Mouse (Mus musculus) left cerebral cortex, postnatal 10 days (tissue): ENCODE results near the gene Rsu1. TPM values are rescaled to one million over a fixed set of nuclear protein-coding genes. Genes with fewer than 3 reads are reported as not detected.

Source experiments
- DNase-seq, 2 experiments: peaks; one replicate each; pipeline ENCODE4 v3.0.0; 2021 to 2022; ENCODE audit warnings: low spot score in 2 of 2, mixed read lengths in 1 of 2; ENCODE audit errors: extremely low spot score in 1 of 2
- intact Hi-C: fragments of 180-260 bp; cut with DNase I; formaldehyde crosslinking; loops from one replicate; pipeline ENCODE4 v1.15.1; 2025
- total RNA-seq, 2 experiments: library from RNA; stranded (reverse); gene quantifications; 2 replicates each; pipeline ENCODE4 v1.2.3; 2021

The Rsu1 gene
- 10 to 100 TPM; 43.8 to 44.2 TPM for total RNA-seq

- DNase-seq = peak; percentile 97 to 99
- intact Hi-C loops = loop anchor here (10.0 kb wide), 2 partner anchors 793 to 1433 kb away; no protein-coding TSS in a partner anchor
Measured at GRCm38 (mm10) chr2:13271165-13271957, at the start of gene Rsu1. Rsu1 (minus strand) TSS chr2:13271415.

GRCm38 (mm10) chr2:13303376-13303775 is 32.2 kb upstream of the Rsu1 start:
- intact Hi-C loops = no loop called here
- DNase-seq = no peak

- intact Hi-C loops = loop anchor here (10.0 kb wide), 1 partner anchor 996 kb away; no protein-coding TSS in a partner anchor
- DNase-seq = peak in 1 of 2 experiments; percentile 27
Measured at GRCm38 (mm10) chr2:13299031-13299430, 27.8 kb upstream of the Rsu1 start.

- intact Hi-C loops = loop anchor here (10.0 kb wide), 1 partner anchor 997 kb away; no protein-coding TSS in a partner anchor
- no peak for DNase-seq
Measured at GRCm38 (mm10) chr2:13297733-13298132, 26.5 kb upstream of the Rsu1 start.

GRCm38 (mm10) chr2:13290661-13291060 is 19.4 kb upstream of the Rsu1 start:
- peak in 1 of 2 experiments; percentile 42 for DNase-seq
- intact Hi-C loops = loop anchor here (5.0 to 10.0 kb wide), 3 partner anchors 287 to 1004 kb away; no protein-coding TSS in a partner anchor

GRCm38 (mm10) chr2:13290070-13290469 is 18.9 kb upstream of the Rsu1 start:
- intact Hi-C loops = loop anchor here (5.0 to 10.0 kb wide), 3 partner anchors 287 to 1005 kb away; no protein-coding TSS in a partner anchor
- no peak for DNase-seq

GRCm38 (mm10) chr2:13278114-13278862 is 7.1 kb upstream of the Rsu1 start:
- intact Hi-C loops = loop anchor here (10.0 kb wide), 2 partner anchors 787 to 1427 kb away; no protein-coding TSS in a partner anchor
- DNase-seq = no peak

- intact Hi-C loops = loop anchor here (10.0 kb wide), 2 partner anchors 789 to 1429 kb away; no protein-coding TSS in a partner anchor
Measured at GRCm38 (mm10) chr2:13275874-13276273, 4.7 kb upstream of the Rsu1 start.

GRCm38 (mm10) chr2:13270736-13271135 is 479 bp downstream of the Rsu1 start:
- no peak for DNase-seq
- intact Hi-C loops = loop anchor here (10.0 kb wide), 2 partner anchors 794 to 1434 kb away; no protein-coding TSS in a partner anchor

More at GRCm38 (mm10) chr2:13275874-13276273, 4.7 kb upstream of the Rsu1 start:
- peak in 1 of 2 experiments; percentile 28 for DNase-seq

- no peak for DNase-seq
- intact Hi-C loops = loop anchor here (10.0 kb wide), 1 partner anchor 834 kb away; no protein-coding TSS in a partner anchor
Measured at GRCm38 (mm10) chr2:13268681-13269293, 2.4 kb downstream of the Rsu1 start.

- peak in 1 of 2 experiments; percentile 15 for DNase-seq
- intact Hi-C loops = loop anchor here (10.0 kb wide), 1 partner anchor 830 kb away; no protein-coding TSS in a partner anchor
Measured at GRCm38 (mm10) chr2:13264875-13265274, 6.3 kb downstream of the Rsu1 start.

GRCm38 (mm10) chr2:13263150-13263549 is 8.1 kb downstream of the Rsu1 start:
- intact Hi-C loops = loop anchor here (10.0 kb wide), 1 partner anchor 828 kb away; no protein-coding TSS in a partner anchor
- no peak for DNase-seq

- intact Hi-C loops = no loop called here
- no peak for DNase-seq
Measured at GRCm38 (mm10) chr2:13258606-13259005, 12.6 kb downstream of the Rsu1 start.

- DNase-seq = no peak
- intact Hi-C loops = no loop called here
Measured at GRCm38 (mm10) chr2:13240711-13241110, 30.5 kb downstream of the Rsu1 start.

GRCm38 (mm10) chr2:13237140-13237901 is 33.9 kb downstream of the Rsu1 start:
- intact Hi-C loops = loop anchor here (5.0 to 10.0 kb wide), 3 partner anchors 230 to 780 kb away; no protein-coding TSS in a partner anchor
- peak; percentile 45 to 59 for DNase-seq

GRCm38 (mm10) chr2:13235696-13236095 is 35.5 kb downstream of the Rsu1 start:
- DNase-seq = no peak
- intact Hi-C loops = loop anchor here (5.0 to 10.0 kb wide), 3 partner anchors 228 to 778 kb away; no protein-coding TSS in a partner anchor

GRCm38 (mm10) chr2:13234796-13235195 is 36.4 kb downstream of the Rsu1 start:
- intact Hi-C loops = loop anchor here (5.0 to 10.0 kb wide), 3 partner anchors 227 to 777 kb away; no protein-coding TSS in a partner anchor
- DNase-seq = no peak

- intact Hi-C loops = loop anchor here (10.0 kb wide), 1 partner anchor 529 kb away; no protein-coding TSS in a partner anchor
- DNase-seq = no peak
Measured at GRCm38 (mm10) chr2:13233902-13234301, 37.3 kb downstream of the Rsu1 start.
